Mouse (Mus musculus) liver, adult 2 months (tissue): ENCODE results near the gene Dnah2. TPM values are rescaled to one million over a fixed set of nuclear protein-coding genes. Genes with fewer than 3 reads are reported as not detected.
A peak's percentile ranks its signal among the peaks of the same experiment; 100 is the strongest.

Source experiments
- DNase-seq: peaks from one replicate; pipeline ENCODE4 v3.0.0-alpha.2; 2011; ENCODE audit warnings: low read depth, low spot score; ENCODE audit errors: extremely low read depth
- H3K27ac ChIP-seq: fragments of 200-500 bp; replicated peaks from 2 replicates; pipeline ENCODE4 v1.5.1; 2012; ENCODE audit warnings: low read depth, mild to moderate bottlenecking, control low read depth, inconsistent platforms, low read length; ENCODE audit not compliant: insufficient read depth
- H3K27me3 ChIP-seq: fragments of 200-500 bp; 2 replicates; pipeline ENCODE4 v1.6.1; 2012; ENCODE audit warnings: mild to moderate bottlenecking, moderate library complexity, low read length, inconsistent platforms; ENCODE audit not compliant: control insufficient read depth, insufficient read depth
- H3K36me3 ChIP-seq: fragments of 200-500 bp; 2 replicates; pipeline ENCODE4 v1.6.1; 2012; ENCODE audit warnings: low read length, inconsistent platforms; ENCODE audit not compliant: control insufficient read depth, insufficient read depth
- H3K4me1 ChIP-seq: fragments of 200-500 bp; 2 replicates; pipeline ENCODE4 v1.6.1; 2011; ENCODE audit warnings: low read length; ENCODE audit not compliant: control insufficient read depth, insufficient read depth
- H3K4me3 ChIP-seq: fragments of 200-500 bp; 2 replicates; pipeline ENCODE4 v1.5.1; 2011; ENCODE audit warnings: low read depth, mild to moderate bottlenecking, control low read depth, low read length, moderate library complexity; ENCODE audit not compliant: insufficient read depth
- H3K79me2 ChIP-seq: fragments of 200-500 bp; 2 replicates; pipeline ENCODE4 v1.6.1; 2012; ENCODE audit warnings: inconsistent platforms, mild to moderate bottlenecking, low read length, moderate library complexity; ENCODE audit not compliant: control insufficient read depth, insufficient read depth
- H3K9ac ChIP-seq: fragments of 200-500 bp; 2 replicates; pipeline ENCODE4 v1.6.1; 2012; ENCODE audit warnings: low read depth, mild to moderate bottlenecking, control low read depth, inconsistent platforms, low read length
- CTCF ChIP-seq: fragments of 200-500 bp; IDR thresholded peaks from 2 replicates; pipeline ENCODE4 v1.5.1; 2011; ENCODE audit warnings: low read depth, low read length, control low read depth
- POLR2A ChIP-seq: fragments of 200-500 bp; IDR thresholded peaks from 2 replicates; pipeline ENCODE4 v1.6.1; 2011; ENCODE audit warnings: low read length, control low read depth; ENCODE audit not compliant: insufficient read depth; ENCODE audit errors: extremely low read depth
- WGBS: fragments of 180-500 bp; shearing (Covaris S2); methylation state at CpG from one replicate; pipeline ENCODE4 v1.1.7; 2018; 5-methylcytosine and 5-hydroxymethylcytosine counted together
- polyA plus RNA-seq: library from polyadenylated mRNA; depleted of rRNA; stranded (reverse); fragments of >200 nt; gene quantifications from 2 replicates; pipeline ENCODE4 v1.2.3, GENCODE M21; 2012
- total RNA-seq: library from RNA; depleted of rRNA; stranded (reverse); fragments of >200 nt; gene quantifications from 2 replicates; pipeline ENCODE4 v1.2.3, GENCODE M21; 2014

Dnah2 gene
- total and polyA plus RNA-seq, 2 experiments, result 0.02 to 0.09 TPM

DNA sequence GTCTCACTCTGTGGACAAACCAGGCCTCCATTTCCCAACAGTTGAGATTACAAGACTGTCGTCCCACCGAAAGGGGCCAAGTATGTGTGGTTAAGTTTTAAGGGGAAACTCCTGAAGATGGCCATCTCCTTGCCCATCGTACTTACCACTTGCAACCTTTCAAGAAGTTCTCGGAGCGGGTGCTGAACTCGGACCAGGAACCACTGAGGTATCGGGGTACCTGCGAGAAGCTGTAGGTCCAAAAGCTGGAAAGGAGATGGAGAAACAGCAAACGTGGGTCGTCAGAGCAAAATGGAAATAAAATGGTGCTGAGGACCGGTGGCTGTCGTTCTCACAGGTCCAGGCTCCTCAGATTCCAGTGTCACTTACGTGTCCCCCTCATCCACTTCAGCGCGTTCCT lies 29.4 kb upstream of the Dnah2 start:
- Histone ChIP-seq H3K4me1 (peaks cover 6% of the 10 kb centered on the region), H3K9ac (peak overlapping the region; percentile 74; the same call in 1 of the 2 replicates), H3K4me3 (peak overlapping the region; percentile 84), H3K27ac (no peak overlapping the region), H3K36me3 (no peaks in the 10 kb centered on the region), H3K79me2 (peaks cover 16% of the 10 kb centered on the region), H3K27me3 (no peaks in the 10 kb centered on the region)
- DNase-seq, result no peak
- WGBS, result 25% methylated on average over 15 of the region's 15 CpGs
- TF ChIP-seq CTCF (no peak), POLR2A (no peak)

- TF ChIP-seq POLR2A (no peak), CTCF (no peak)
- H3K4me1 ChIP-seq, result peaks cover 4% of the 10 kb centered on the region; the same call in 1 of the 2 replicates
- WGBS, result 81% methylated on average over 5 of the region's 5 CpGs
Measured at GRCm38 (mm10) chr11:69576307-69576706, 27.4 kb upstream of the Dnah2 start.

DNA sequence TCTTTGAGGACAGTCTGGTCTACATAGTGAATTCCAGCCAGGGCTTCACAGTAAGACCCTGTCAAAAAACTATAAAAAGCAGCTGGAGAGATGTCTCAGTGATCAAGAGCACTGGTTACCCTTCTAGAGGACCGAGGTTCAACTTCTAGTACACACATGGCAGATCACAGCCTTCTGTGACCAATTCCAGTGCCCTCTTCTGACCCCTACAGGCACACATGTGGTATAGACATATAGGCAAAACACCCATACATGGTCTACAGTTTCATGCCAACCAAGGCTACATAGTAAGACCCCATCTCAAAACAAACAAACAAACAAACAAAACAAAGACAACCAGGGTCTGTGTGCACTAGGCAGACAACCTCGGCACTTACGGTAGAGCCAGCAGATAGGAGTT lies 26.3 kb upstream of the Dnah2 start:
- Histone ChIP-seq H3K4me1 (peaks cover 4% of the 10 kb centered on the region; the same call in 1 of the 2 replicates), H3K36me3 (0 out of 2 replicates have a peak, but pooled peaks cover 2% of the 10 kb centered on the region), H3K79me2 (peaks cover 7% of the 10 kb centered on the region; the same call in 1 of the 2 replicates), H3K27me3 (no peaks in the 10 kb centered on the region), H3K27ac (no peak overlapping the region), H3K4me3 (no peak overlapping the region), H3K9ac (no peak overlapping the region)
- no peak for DNase-seq
- TF ChIP-seq POLR2A, result no peak
- no peak; the same call in 1 of the 2 replicates for TF ChIP-seq CTCF
- 64% methylated on average over 3 of the region's 3 CpGs for WGBS

More at GRCm38 (mm10) chr11:69576307-69576706, 27.4 kb upstream of the Dnah2 start:
- Histone ChIP-seq H3K9ac (no peak overlapping the region), H3K4me3 (no peak overlapping the region), H3K27me3 (no peaks in the 10 kb centered on the region), H3K79me2 (peaks cover 7% of the 10 kb centered on the region; the same call in 1 of the 2 replicates), H3K27ac (no peak overlapping the region), H3K36me3 (no peaks in the 10 kb centered on the region)
- no peak for DNase-seq

- Histone ChIP-seq H3K9ac (no peak overlapping the region), H3K27me3 (no peaks in the 10 kb centered on the region), H3K27ac (no peak overlapping the region), H3K36me3 (peaks cover 11% of the 10 kb centered on the region; the same call in 1 of the 2 replicates), H3K4me3 (no peak overlapping the region), H3K79me2 (no peaks in the 10 kb centered on the region; the same call in 1 of the 2 replicates), H3K4me1 (no peaks in the 10 kb centered on the region)
- WGBS, result 77% methylated on average over 8 of the region's 8 CpGs
- TF ChIP-seq POLR2A (no peak), CTCF (no peak)
- DNase-seq, result peak; percentile 27
Measured at GRCm38 (mm10) chr11:69565131-69565530, 16.2 kb upstream of the Dnah2 start.

DNA sequence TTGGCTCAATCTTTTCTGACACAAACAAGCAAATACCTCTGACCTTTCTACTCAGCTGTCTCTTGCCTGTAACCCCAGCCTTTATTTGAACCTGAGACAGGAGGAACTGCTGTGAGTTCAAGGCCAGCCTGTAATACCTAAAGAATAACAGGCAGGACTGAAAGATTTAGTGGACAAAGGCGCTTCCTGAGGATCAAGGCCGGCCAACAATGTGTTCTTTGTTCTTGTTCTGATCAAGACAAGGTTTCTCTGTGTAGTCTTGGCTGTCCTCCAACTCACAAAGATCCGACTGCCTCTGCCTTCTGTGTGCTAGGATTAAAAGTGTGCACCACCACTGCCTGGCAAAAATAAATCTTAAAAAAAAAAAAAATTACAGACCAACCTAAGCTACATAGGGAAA lies 15.5 kb upstream of the Dnah2 start:
- Histone ChIP-seq H3K4me3 (no peak overlapping the region), H3K9ac (no peak overlapping the region), H3K4me1 (no peaks in the 10 kb centered on the region), H3K27me3 (no peaks in the 10 kb centered on the region), H3K27ac (no peak overlapping the region), H3K79me2 (no peaks in the 10 kb centered on the region; the same call in 1 of the 2 replicates), H3K36me3 (peaks cover 11% of the 10 kb centered on the region; the same call in 1 of the 2 replicates)
- TF ChIP-seq CTCF, result no peak
- TF ChIP-seq POLR2A, result no peak
- DNase-seq, result no peak
- 84% methylated on average over 3 of the region's 3 CpGs for WGBS

DNA sequence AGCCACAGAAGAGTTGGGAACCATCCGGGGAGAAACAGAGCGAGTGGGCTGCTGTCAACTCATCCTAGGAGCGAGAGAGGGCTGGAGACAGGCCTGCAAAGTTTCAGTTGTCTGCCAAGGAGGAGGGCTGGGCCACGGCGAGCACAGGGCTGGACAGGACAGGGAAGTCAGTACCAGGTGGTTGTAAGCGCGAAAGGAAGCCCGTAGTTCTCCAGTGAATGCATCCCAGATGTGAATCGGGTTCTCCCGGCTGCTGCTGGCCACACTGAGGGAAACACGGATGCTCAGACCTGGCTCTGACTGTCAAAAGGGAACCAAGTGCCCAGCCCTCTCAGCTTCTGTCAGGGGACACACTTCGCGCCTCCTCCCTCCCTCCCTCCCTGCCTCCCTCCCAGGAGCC lies 14.5 kb upstream of the Dnah2 start:
- no peak for TF ChIP-seq CTCF
- no peak for TF ChIP-seq POLR2A
- no peak for DNase-seq
- Histone ChIP-seq H3K9ac (no peak overlapping the region), H3K79me2 (no peaks in the 10 kb centered on the region), H3K27ac (no peak overlapping the region), H3K27me3 (no peaks in the 10 kb centered on the region), H3K4me3 (no peak overlapping the region), H3K36me3 (peaks cover 9% of the 10 kb centered on the region; the same call in 1 of the 2 replicates), H3K4me1 (no peaks in the 10 kb centered on the region)
- 94% methylated on average over 13 of the region's 13 CpGs for WGBS
